Mouse (Mus musculus) embryonic fibroblast, embryonic 13.5 days (primary cell): ENCODE measurements at regions not wholly inside any gene's neighbourhood (a gene's known extent, or its start where the extent isn't known, plus 50 kb on each side); places are given as distances from the start of the nearest gene placed in this dataset.

Source experiments
- CTCF ChIP-seq: IDR thresholded peaks from 2 replicates; pipeline ENCODE4 v1.5.1; 2011; ENCODE audit warnings: mild to moderate bottlenecking, control low read depth, low read length, moderate library complexity, borderline replicate concordance; ENCODE audit not compliant: insufficient read depth
- POLR2A ChIP-seq: IDR thresholded peaks from 2 replicates; pipeline ENCODE4 v1.6.1; 2011; ENCODE audit warnings: low read depth, mild to moderate bottlenecking, control low read depth, low read length, moderate library complexity

GRCm38 (mm10) chr13:53539797-53540196 is 66.9 kb upstream of the Msx2 start:
- no peak for TF ChIP-seq CTCF
- no peak for TF ChIP-seq POLR2A
